Mouse (Mus musculus): ENCODE results near the gene Ccdc87.
A peak's percentile ranks its signal among the peaks of the same experiment; 100 is the strongest.
"Not testable (repeated sequence)": the region's sequence is repeated elsewhere in the genome, so short reads cannot be mapped to it uniquely, and the experiment has no call there.

Ccdc87 gene

GRCm38 (mm10) chr19:4839149-4839548 is at the start of gene Ccdc87, which contains the start of gene Ccs:
Gene Ccdc87 (plus strand): TSS chr19:4839366.
Gene Ccs (minus strand): TSS chr19:4839332.
- DNase-seq (ENCODE audit: extremely low read depth, insufficient read length, low spot score), result peak; percentile 88

- DNase-seq (ENCODE audit: extremely low read depth, insufficient read length, low spot score), result no peak
Measured at GRCm38 (mm10) chr19:4793281-4793830, 45.8 kb upstream of the Ccdc87 start.

GRCm38 (mm10) chr19:4793831-4794422 is 45.2 kb upstream of the Ccdc87 start, which contains the start of gene Rbm4:
Gene Rbm4 (minus strand): TSS chr19:4793901.
- DNase-seq (ENCODE audit: extremely low read depth, insufficient read length, low spot score), result peak; percentile 90

GRCm38 (mm10) chr19:4795929-4796328 is 43.2 kb upstream of the Ccdc87 start:
- no peak for DNase-seq (ENCODE audit: extremely low read depth, insufficient read length, low spot score)

- no peak for DNase-seq (ENCODE audit: extremely low read depth, insufficient read length, low spot score)
Measured at GRCm38 (mm10) chr19:4797846-4798245, 41.3 kb upstream of the Ccdc87 start.

GRCm38 (mm10) chr19:4799083-4799482 is 40.1 kb upstream of the Ccdc87 start:
- no peak for DNase-seq (ENCODE audit: extremely low read depth, insufficient read length, low spot score)

- no peak for DNase-seq (ENCODE audit: extremely low read depth, insufficient read length, low spot score)
Measured at GRCm38 (mm10) chr19:4802691-4803091, 36.5 kb upstream of the Ccdc87 start.

- no peak for DNase-seq (ENCODE audit: extremely low read depth, insufficient read length, low spot score)
Measured at GRCm38 (mm10) chr19:4803283-4803682, 35.9 kb upstream of the Ccdc87 start.

GRCm38 (mm10) chr19:4810309-4810708 is 28.9 kb upstream of the Ccdc87 start:
- no peak for DNase-seq (ENCODE audit: extremely low read depth, insufficient read length, low spot score)

GRCm38 (mm10) chr19:4810746-4811062 is 28.5 kb upstream of the Ccdc87 start:
- no peak for DNase-seq (ENCODE audit: extremely low read depth, insufficient read length, low spot score)

- DNase-seq (ENCODE audit: extremely low read depth, insufficient read length, low spot score), result peak; percentile 97
Measured at GRCm38 (mm10) chr19:4811063-4811908, 27.9 kb upstream of the Ccdc87 start, which contains the start of the genes Gm21992 and Rbm14. Gene Gm21992 (minus strand): TSS chr19:4811612. Gene Rbm14 (minus strand): TSS chr19:4811634.

- no peak for DNase-seq (ENCODE audit: extremely low read depth, insufficient read length, low spot score)
Measured at GRCm38 (mm10) chr19:4811909-4812242, 27.3 kb upstream of the Ccdc87 start.

- not testable (repeated sequence) for DNase-seq (ENCODE audit: extremely low read depth, insufficient read length, low spot score)
Measured at GRCm38 (mm10) chr19:4812334-4812949, 26.7 kb upstream of the Ccdc87 start.

GRCm38 (mm10) chr19:4813015-4813414 is 26.2 kb upstream of the Ccdc87 start:
- no peak for DNase-seq (ENCODE audit: extremely low read depth, insufficient read length, low spot score)

- no peak for DNase-seq (ENCODE audit: extremely low read depth, insufficient read length, low spot score)
Measured at GRCm38 (mm10) chr19:4817182-4817835, 21.9 kb upstream of the Ccdc87 start.

- peak; percentile 51 for DNase-seq (ENCODE audit: extremely low read depth, insufficient read length, low spot score)
Measured at GRCm38 (mm10) chr19:4820678-4821303, 18.4 kb upstream of the Ccdc87 start.

- no peak for DNase-seq (ENCODE audit: extremely low read depth, insufficient read length, low spot score)
Measured at GRCm38 (mm10) chr19:4828444-4829114, 10.6 kb upstream of the Ccdc87 start.

- no peak for DNase-seq (ENCODE audit: extremely low read depth, insufficient read length, low spot score)
Measured at GRCm38 (mm10) chr19:4829156-4829555, 10.0 kb upstream of the Ccdc87 start.

- DNase-seq (ENCODE audit: extremely low read depth, insufficient read length, low spot score), result no peak
Measured at GRCm38 (mm10) chr19:4833977-4834376, 5.2 kb upstream of the Ccdc87 start.

GRCm38 (mm10) chr19:4836096-4836495 is 3.1 kb upstream of the Ccdc87 start:
- DNase-seq (ENCODE audit: extremely low read depth, insufficient read length, low spot score), result no peak

Data from 3134 (cell line).